Mouse (Mus musculus): ENCODE measurements around the gene 1700018G05Rik. TPM values are rescaled to one million over a fixed set of nuclear protein-coding genes. Genes with fewer than 3 reads are reported as not detected.
"Not testable (repeated sequence)": the region's sequence is repeated elsewhere in the genome, so short reads cannot be mapped to it uniquely, and the experiment has no call there.

1700018G05Rik gene
- total RNA-seq (2014; fragmentation: Nextera tagmentation) (not detected in 2 replicates), total RNA-seq (2017) (not detected in 2 replicates), polyA plus RNA-seq (2012) (not detected in 2 replicates)

DNA sequence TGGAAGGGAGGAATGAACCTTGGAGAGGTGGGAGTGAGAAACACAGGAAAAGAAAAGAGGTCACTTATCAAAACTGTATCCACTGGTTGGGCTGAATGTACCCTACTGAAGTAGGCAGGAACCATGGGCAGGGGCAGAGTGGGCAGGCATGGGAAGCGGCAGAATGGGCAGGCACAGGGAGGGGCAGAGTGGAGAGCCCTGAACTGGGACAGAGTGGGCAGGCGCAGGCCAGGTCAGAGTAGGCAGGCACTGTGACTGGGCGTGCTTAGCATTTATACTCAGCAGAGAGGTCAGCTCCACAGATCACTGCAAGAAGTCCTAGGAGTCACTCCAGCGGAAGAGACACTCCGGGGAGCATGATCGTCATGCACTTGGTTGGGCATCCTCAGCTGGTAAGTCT, at the start of gene 1700018G05Rik:
Gene 1700018G05Rik (plus strand): TSS at position 301 of the 400 bp plus-strand sequence.
- not testable (repeated sequence) for H3K4me1 ChIP-seq (ENCODE audit: insufficient read depth, low read depth, low read length); H3K4me3 ChIP-seq (ENCODE audit: low read depth, low read length); H3K9me3 ChIP-seq (replicated peaks); DNase-seq (ENCODE audit: low spot score); H3K27me3 ChIP-seq (ENCODE audit: insufficient read depth, low read length); H3K36me3 ChIP-seq (replicated peaks); ATAC-seq (ENCODE audit: extremely low read depth, insufficient number of reproducible peaks, low FRiP score, poor library complexity, severe bottlenecking)

DNA sequence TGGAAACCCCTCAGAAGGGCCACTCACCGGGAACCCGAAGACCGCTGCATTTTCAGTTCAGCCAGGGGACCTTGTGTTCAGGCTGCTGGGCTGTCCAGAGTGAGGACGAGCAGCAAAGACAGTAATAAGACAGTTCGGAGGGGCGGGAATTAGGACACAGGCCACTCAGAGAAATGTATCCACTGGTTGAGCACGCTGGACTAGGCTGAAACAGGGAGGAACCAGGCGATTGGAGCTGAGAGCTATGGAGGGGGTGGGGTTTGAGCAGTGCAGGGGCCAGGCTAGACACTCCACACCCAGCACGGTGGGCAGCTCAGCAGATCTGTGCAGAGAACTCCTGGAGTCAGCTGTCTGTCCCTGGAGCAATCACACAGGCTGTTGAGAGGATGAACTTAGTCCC, 19.6 kb upstream of the 1700018G05Rik start, which contains the start of the genes Dmrtc1a and 1700011M02Rik:
Gene Dmrtc1a (minus strand): TSS at position 101 of the 400 bp plus-strand sequence.
Gene 1700011M02Rik (plus strand): TSS at position 319 of the 400 bp plus-strand sequence.
- not testable (repeated sequence) for H3K36me3 ChIP-seq (replicated peaks); H3K9me3 ChIP-seq (replicated peaks); H3K4me1 ChIP-seq (ENCODE audit: insufficient read depth, low read depth, low read length); H3K4me3 ChIP-seq (ENCODE audit: low read depth, low read length); ATAC-seq (ENCODE audit: extremely low read depth, insufficient number of reproducible peaks, low FRiP score, poor library complexity, severe bottlenecking); H3K27me3 ChIP-seq (ENCODE audit: insufficient read depth, low read length); DNase-seq (ENCODE audit: low spot score)

DNA sequence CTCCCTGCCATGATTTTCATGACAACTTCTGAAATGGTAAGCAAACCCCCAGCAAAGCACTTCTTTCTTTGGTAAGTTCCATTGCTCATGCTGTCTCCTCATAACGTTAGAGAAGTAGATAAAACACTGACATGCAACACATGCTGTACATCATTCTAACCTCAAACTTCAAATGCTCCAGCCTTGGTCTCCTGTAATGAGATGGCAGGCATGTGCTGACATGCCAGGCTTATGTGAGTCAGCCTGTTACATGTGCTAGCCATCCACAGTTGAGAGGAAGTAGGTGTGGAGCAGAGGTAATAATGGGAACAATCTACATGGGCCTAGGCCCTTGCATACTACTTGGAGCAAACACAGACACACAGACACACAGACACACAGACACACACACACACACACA, 13.3 kb upstream of the 1700018G05Rik start:
- H3K4me3 ChIP-seq (ENCODE audit: low read depth, low read length); DNase-seq (ENCODE audit: low spot score); H3K27me3 ChIP-seq (ENCODE audit: insufficient read depth, low read length); H3K36me3 ChIP-seq (replicated peaks); ATAC-seq (ENCODE audit: extremely low read depth, insufficient number of reproducible peaks, low FRiP score, poor library complexity, severe bottlenecking); H3K9me3 ChIP-seq (replicated peaks); H3K4me1 ChIP-seq (ENCODE audit: insufficient read depth, low read depth, low read length): not testable (repeated sequence)

DNA sequence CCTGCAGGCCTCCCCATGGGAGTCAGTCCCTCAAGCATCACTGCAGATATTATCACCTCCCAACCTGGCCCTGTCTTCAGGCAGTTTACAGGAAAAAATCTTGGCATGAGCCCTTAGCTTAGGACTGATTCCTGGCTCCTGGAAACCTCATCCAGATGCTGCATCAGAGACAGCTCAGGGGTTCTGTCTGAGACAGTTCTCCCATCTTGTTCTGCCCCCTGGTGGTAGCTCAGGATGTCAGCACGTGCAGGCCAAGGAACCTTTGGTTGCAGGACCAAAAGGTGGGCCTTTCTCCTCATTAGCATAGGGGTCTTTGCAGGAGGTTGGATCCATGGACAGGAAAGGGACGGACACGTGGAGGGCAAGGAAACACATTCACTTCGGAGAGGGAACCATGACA, 1.5 kb upstream of the 1700018G05Rik start:
- not testable (repeated sequence) for H3K36me3 ChIP-seq (replicated peaks); DNase-seq (ENCODE audit: low spot score); ATAC-seq (ENCODE audit: extremely low read depth, insufficient number of reproducible peaks, low FRiP score, poor library complexity, severe bottlenecking); H3K27me3 ChIP-seq (ENCODE audit: insufficient read depth, low read length); H3K4me3 ChIP-seq (ENCODE audit: low read depth, low read length); H3K9me3 ChIP-seq (replicated peaks); H3K4me1 ChIP-seq (ENCODE audit: insufficient read depth, low read depth, low read length)

DNA sequence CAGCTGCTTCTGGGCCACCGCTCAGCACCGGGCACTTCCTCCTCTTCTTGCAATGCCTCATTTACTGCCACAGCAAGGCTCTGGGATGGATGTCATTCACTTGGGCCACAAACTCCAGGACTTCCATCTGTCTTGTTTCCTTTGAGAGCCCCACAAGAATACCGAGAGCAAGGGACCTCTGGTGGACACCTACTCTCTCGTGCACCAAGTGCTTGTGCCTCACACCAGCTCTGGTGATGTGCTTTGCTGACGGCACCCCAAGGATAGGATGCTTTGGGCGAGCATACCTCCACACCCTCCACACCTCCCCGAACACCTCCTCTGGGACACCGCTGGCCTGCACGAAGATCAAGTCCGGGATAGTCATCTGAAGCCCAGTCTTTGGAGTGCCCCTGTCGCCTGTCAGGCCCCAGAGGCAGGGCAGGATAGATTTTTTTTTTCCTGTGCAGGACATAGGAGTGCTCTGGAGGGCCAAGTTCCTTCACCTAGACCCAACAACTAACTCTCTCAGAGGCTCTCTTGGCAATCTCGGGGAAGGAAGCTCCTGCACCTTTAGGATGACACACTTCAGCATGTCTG, 4.9 kb downstream of the 1700018G05Rik start:
- no peak for DNase-seq (ENCODE audit: low spot score)
- H3K4me1 ChIP-seq (ENCODE audit: insufficient read depth, low read depth, low read length), result no peaks in the 10 kb centered on the region
- TF ChIP-seq CTCF (IDR thresholded peaks at IDR 0.05; ENCODE audit: low read depth, low read length) (no peak), GATA1 (IDR thresholded peaks at IDR 0.05; ENCODE audit: borderline replicate concordance, low read length) (no peak), GATA2 (IDR thresholded peaks at IDR 0.05; ENCODE audit: borderline replicate concordance, low read depth, low read length) (no peak), POLR2AphosphoS5 (IDR thresholded peaks at IDR 0.05; ENCODE audit: insufficient replicate concordance, low read depth, low read length) (no peak), TAL1 (conservative IDR thresholded peaks at IDR 0.05; ENCODE audit: low read depth, low read length) (no peak)
- H3K4me3 ChIP-seq (ENCODE audit: low read depth, low read length), result no peak overlapping the region
- no peaks in the 10 kb centered on the region for H3K27me3 ChIP-seq (ENCODE audit: insufficient read depth, low read length)
- H3K9me3 ChIP-seq (replicated peaks), result no peaks in the 10 kb centered on the region
- no peak for ATAC-seq (ENCODE audit: extremely low read depth, insufficient number of reproducible peaks, low FRiP score, poor library complexity, severe bottlenecking)
- no peaks in the 10 kb centered on the region for H3K36me3 ChIP-seq (replicated peaks)

DNA sequence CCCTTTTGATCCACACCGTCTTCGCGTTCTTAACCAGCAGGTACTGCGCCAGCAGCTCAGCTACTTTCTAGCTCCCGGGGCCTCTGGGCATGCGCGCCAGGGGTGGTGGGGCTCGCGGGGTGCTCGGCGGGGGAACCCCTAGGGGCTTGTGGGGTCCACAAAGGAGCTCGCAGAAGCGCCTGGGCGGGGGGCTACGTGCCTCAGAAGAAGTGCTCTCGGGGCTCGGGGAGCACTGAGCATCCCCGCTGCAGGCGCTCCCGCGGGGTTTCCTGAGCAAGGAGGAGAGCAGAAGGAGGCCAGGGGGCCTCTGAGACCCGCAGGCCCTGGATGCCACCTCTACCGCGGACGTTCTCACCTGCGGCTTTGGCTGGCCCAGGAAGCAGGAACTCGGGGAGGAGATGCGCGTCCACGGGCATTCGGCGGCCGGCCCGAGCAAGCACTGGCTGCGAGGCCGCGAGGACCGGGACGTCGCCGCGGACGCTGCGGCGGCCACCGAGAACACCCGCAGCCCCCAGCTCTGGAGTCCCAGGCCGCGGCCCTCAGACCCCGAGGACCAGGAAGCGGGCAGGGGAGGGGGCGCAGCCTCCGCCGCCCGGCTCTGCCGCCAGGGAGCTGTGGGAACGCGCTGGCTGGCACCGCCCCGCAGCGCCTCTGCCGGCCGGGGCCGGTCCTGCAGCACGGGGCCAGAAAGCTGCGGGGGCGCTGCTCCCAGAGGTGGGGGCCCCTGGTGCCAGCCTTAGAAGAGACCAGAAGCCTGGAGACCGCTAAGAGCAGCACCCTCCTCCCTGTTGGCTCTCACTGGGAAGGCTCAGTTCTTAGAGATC, 5.6 kb downstream of the 1700018G05Rik start:
- Histone ChIP-seq H3K27me3 (ENCODE audit: insufficient read depth, low read length) (no peaks in the 10 kb centered on the region), H3K36me3 (replicated peaks) (no peaks in the 10 kb centered on the region), H3K9me3 (replicated peaks) (no peaks in the 10 kb centered on the region), H3K4me3 (ENCODE audit: low read depth, low read length) (no peak overlapping the region), H3K4me1 (ENCODE audit: insufficient read depth, low read depth, low read length) (no peaks in the 10 kb centered on the region)
- no peak for DNase-seq (ENCODE audit: low spot score)
- TF ChIP-seq CTCF (IDR thresholded peaks at IDR 0.05; ENCODE audit: low read depth, low read length) (no peak), POLR2AphosphoS5 (IDR thresholded peaks at IDR 0.05; ENCODE audit: insufficient replicate concordance, low read depth, low read length) (no peak), GATA2 (IDR thresholded peaks at IDR 0.05; ENCODE audit: borderline replicate concordance, low read depth, low read length) (no peak), TAL1 (conservative IDR thresholded peaks at IDR 0.05; ENCODE audit: low read depth, low read length) (no peak), GATA1 (IDR thresholded peaks at IDR 0.05; ENCODE audit: borderline replicate concordance, low read length) (no peak)
- no peak for ATAC-seq (ENCODE audit: extremely low read depth, insufficient number of reproducible peaks, low FRiP score, poor library complexity, severe bottlenecking)

DNA sequence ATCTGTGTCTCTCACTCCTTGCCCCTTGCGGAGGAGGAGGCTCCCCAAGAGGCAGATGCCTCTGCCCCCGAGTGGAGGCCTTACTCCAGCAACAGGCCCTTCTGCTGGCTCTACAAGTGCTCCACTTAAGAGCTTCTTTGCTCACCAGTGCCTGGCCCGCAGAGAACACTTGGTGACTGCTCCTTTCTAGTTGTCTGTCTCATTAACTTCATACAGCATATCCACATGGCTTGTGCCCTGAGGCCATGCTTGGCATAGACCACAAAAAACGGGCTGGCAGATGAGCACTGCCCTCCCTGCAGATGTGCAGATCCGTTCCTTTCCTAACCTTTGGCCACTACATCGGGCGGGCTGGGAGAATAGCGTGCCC, 6.2 kb downstream of the 1700018G05Rik start:
- no peak overlapping the region for H3K4me3 ChIP-seq (ENCODE audit: low read depth, low read length)

More for the DNA sequence above, 6.2 kb downstream of the 1700018G05Rik start:
- no peaks in the 10 kb centered on the region for H3K27me3 ChIP-seq (ENCODE audit: insufficient read depth, low read length)
- no peaks in the 10 kb centered on the region for H3K4me1 ChIP-seq (ENCODE audit: insufficient read depth, low read depth, low read length)
- DNase-seq (ENCODE audit: low spot score) (no peak), ATAC-seq (ENCODE audit: extremely low read depth, insufficient number of reproducible peaks, low FRiP score, poor library complexity, severe bottlenecking) (no peak)
- H3K9me3 ChIP-seq (replicated peaks), result no peaks in the 10 kb centered on the region
- TF ChIP-seq GATA1 (IDR thresholded peaks at IDR 0.05; ENCODE audit: borderline replicate concordance, low read length), result no peak
- TF ChIP-seq TAL1 (conservative IDR thresholded peaks at IDR 0.05; ENCODE audit: low read depth, low read length), result no peak
- TF ChIP-seq POLR2AphosphoS5 (IDR thresholded peaks at IDR 0.05; ENCODE audit: insufficient replicate concordance, low read depth, low read length), result no peak
- no peak for TF ChIP-seq GATA2 (IDR thresholded peaks at IDR 0.05; ENCODE audit: borderline replicate concordance, low read depth, low read length)
- no peak for TF ChIP-seq CTCF (IDR thresholded peaks at IDR 0.05; ENCODE audit: low read depth, low read length)
- H3K36me3 ChIP-seq (replicated peaks), result no peaks in the 10 kb centered on the region
